In genomic region chr1:91103366-91103983, GRCm38 (mm10) we compare ENCODE assay signal across 26 mouse cellular contexts. TPM values are rescaled to one million over a fixed set of nuclear protein-coding genes. Genes with fewer than 3 reads are reported as not detected.
DNase-seq lines count a peak whose midpoint lies in the region; ATAC-seq and TF ChIP-seq lines count a peak whose summit lies in the region.
"Had no signal": no experiment of that assay in that cellular context is flagged by ENCODE, and none has a peak within 500 bp of the region (broad histone marks: within the 10 kb centered on the region; RNA-seq: fewer than 3 reads in every experiment).

No protein-coding gene starts in this region.

- no peak overlapping the region for H3K4me2 ChIP-seq in lung, embryonic 16.5 days (ENCODE audit: low read depth, low read length)
- H3K4me2 ChIP-seq: embryonic facial prominence, embryonic 12.5 days; hindbrain, embryonic 15.5 days; liver, embryonic 12.5 days; lung, embryonic 15.5 days; neural tube, embryonic 12.5 days had no signal

- H3K9ac ChIP-seq in lung, embryonic 16.5 days (ENCODE audit: low read length), result no peak overlapping the region
- H3K9ac ChIP-seq: embryonic facial prominence, embryonic 12.5 days; forebrain, postnatal 0 days; hindbrain, embryonic 15.5 days; liver, embryonic 12.5 days; lung, embryonic 15.5 days; neural tube, embryonic 12.5 days had no signal

- H3K4me3 ChIP-seq in lung, embryonic 16.5 days (ENCODE audit: low read length), result no peak overlapping the region
- H3K4me3 ChIP-seq in lung, adult 2 months (replicated peaks; ENCODE audit: extremely low read depth, low read depth, low read length), result no peak overlapping the region
- H3K4me3 ChIP-seq: embryonic facial prominence, embryonic 12.5 days; hindbrain, embryonic 15.5 days; liver, embryonic 12.5 days; lung, embryonic 15.5 days; neural tube, embryonic 12.5 days had no signal

- no peak for TF ChIP-seq CTCF in lung, adult 2 months (IDR thresholded peaks at IDR 0.05; ENCODE audit: insufficient read depth, low read length)

- peaks cover 4% of the 10 kb centered on the region for H3K4me1 ChIP-seq in lung, embryonic 16.5 days (replicated peaks; ENCODE audit: control insufficient read depth, insufficient read depth, low read length)
- peaks cover 6% of the 10 kb centered on the region; the same call in 1 of the 2 replicates for H3K4me1 ChIP-seq in lung, adult 2 months (ENCODE audit: control insufficient read depth, insufficient read depth, low read length)
- H3K4me1 ChIP-seq: embryonic facial prominence, embryonic 12.5 days; hindbrain, embryonic 15.5 days; neural tube, embryonic 12.5 days had no signal

- DNase-seq in gastrocnemius, postnatal 25 days, result peak; percentile 41
- DNase-seq in gastrocnemius, postnatal 4 days (ENCODE audit: low spot score in 2 of 2), result no peak
- peak; percentile 42 for DNase-seq in kidney, adult 11 months
- DNase-seq in kidney, postnatal 10 days, result no peak
- no peak for DNase-seq in lung, adult 2 months
- DNase-seq in left cerebral cortex, postnatal 10 days (ENCODE audit: extremely low spot score in 1 of 2, low spot score in 2 of 2), result no peak
- no peak for DNase-seq in urinary bladder, postnatal 14 days (ENCODE audit: low spot score)
- DNase-seq: adrenal gland, postnatal 14 days; cerebellum, adult 2 months; cerebellum, postnatal 25 days; forebrain, postnatal 0 days; layer of hippocampus, adult 9-11 months; left cerebral cortex, postnatal 4 days; midbrain, embryonic 14.5 days; right cerebral cortex, postnatal 14 days; spleen, adult 18-20 months; thymus, postnatal 25 days had no signal

- intact Hi-C loops in left cerebral cortex, postnatal 10 days (cut with DNase I), result no loop called here

- peak; percentile 50; the same call in 1 of the 2 replicates for ATAC-seq in lung, embryonic 16.5 days (ENCODE audit: low read depth)
- ATAC-seq: CD4-positive, CD25-positive, alpha-beta regulatory T cell, adult 4 months; forebrain, postnatal 0 days; liver, embryonic 12.5 days had no signal

- no peak overlapping the region for H3K27ac ChIP-seq in lung, embryonic 16.5 days (ENCODE audit: low read length)
- H3K27ac ChIP-seq: embryonic facial prominence, embryonic 12.5 days; hindbrain, embryonic 15.5 days; liver, embryonic 12.5 days; lung, embryonic 15.5 days; neural tube, embryonic 12.5 days had no signal

- peaks cover 20% of the 10 kb centered on the region for H3K36me3 ChIP-seq in lung, embryonic 16.5 days (ENCODE audit: control insufficient read depth, insufficient read depth, low read length)

- no peak for TF ChIP-seq POLR2A in lung, adult 2 months (IDR thresholded peaks at IDR 0.05; ENCODE audit: borderline replicate concordance, extremely low read depth, low read depth, low read length)

- no peaks in the 10 kb centered on the region for H3K9me3 ChIP-seq in lung, embryonic 16.5 days (ENCODE audit: control insufficient read depth, low read length)
- H3K9me3 ChIP-seq: embryonic facial prominence, embryonic 12.5 days; hindbrain, embryonic 15.5 days; liver, embryonic 12.5 days; lung, embryonic 15.5 days; neural tube, embryonic 12.5 days had no signal

- 73% methylated on average over 15 of the region's 15 CpGs for WGBS in lung, embryonic 16.5 days
- 75% methylated on average over 15 of the region's 15 CpGs for WGBS in lung, adult 2 months

- no peaks in the 10 kb centered on the region for H3K27me3 ChIP-seq in lung, embryonic 16.5 days (ENCODE audit: control insufficient read depth, insufficient read depth, low read depth, low read length)
- H3K27me3 ChIP-seq: embryonic facial prominence, embryonic 12.5 days; hindbrain, embryonic 15.5 days; liver, embryonic 12.5 days; lung, embryonic 15.5 days; neural tube, embryonic 12.5 days had no signal

RNA-seq across cellular contexts. Expression of gene Rbm44, which starts 41.4 kb away (rescaled TPM):
- total RNA-seq in gastrocnemius, postnatal 25 days (2021), result not detected
- under 1 TPM in 1 of 2 experiments, not detected in 1; 0.10 TPM for total RNA-seq in gastrocnemius, postnatal 4 days (2021)
- polyA plus RNA-seq in lung, embryonic 16.5 days (2015; fragmentation: Nextera tagmentation; extraction: Ambion mirVana), result 1.3 and 1.7 TPM in 2 replicates
- polyA plus RNA-seq in lung, adult 2 months (2012; rRNA removed), result not detected in 2 replicates
- under 1 TPM; 0.24 to 0.36 TPM for total RNA-seq in left cerebral cortex, postnatal 10 days (2021)
- total RNA-seq: adrenal gland, postnatal 14 days; gastrocnemius, adult 8-10 months had no signal
- polyA plus RNA-seq: large intestine, adult 2 months had no signal

Comparison
In these comparisons a context has a peak if more than half of its experiments do, and no peak if none do; other contexts are left out.
1. DNase-seq: peak in gastrocnemius, postnatal 25 days (single experiment) and kidney, adult 11 months (single experiment); none in gastrocnemius, postnatal 4 days (0 of 2), kidney, postnatal 10 days (single experiment), lung, adult 2 months (single experiment), left cerebral cortex, postnatal 10 days (0 of 2) and urinary bladder, postnatal 14 days (single experiment).